Comparison of ENCODE assay signal across 11 mouse cellular contexts in genomic region chr5:52721003-52721402, GRCm38 (mm10). TPM values are rescaled to one million over a fixed set of nuclear protein-coding genes. Genes with fewer than 3 reads are reported as not detected.
A peak's percentile ranks its signal among the peaks of the same experiment; 100 is the strongest.
DNase-seq lines count a peak whose midpoint lies in the region; ATAC-seq and TF ChIP-seq lines count a peak whose summit lies in the region.
"Had no signal": no experiment of that assay in that cellular context is flagged by ENCODE, and none has a peak within 500 bp of the region (broad histone marks: within the 10 kb centered on the region; RNA-seq: fewer than 3 reads in every experiment).

No protein-coding gene starts in this region.

- intact Hi-C loops in gastrocnemius, postnatal 36 days (cut with DNase I) = no loop called here
- intact Hi-C loops in heart, adult 2 months (cut with DNase I) = no loop called here

- TF ChIP-seq POLR2A in heart, adult 2 months (IDR thresholded peaks at IDR 0.05; ENCODE audit: insufficient read depth, low read depth, low read length) = no peak

- H3K27me3 ChIP-seq in stomach, postnatal 0 days (ENCODE audit: control insufficient read depth, insufficient read depth, low read length) = no peaks in the 10 kb centered on the region
- no peaks in the 10 kb centered on the region for H3K27me3 ChIP-seq in heart, adult 2 months (ENCODE audit: control insufficient read depth, insufficient read depth, low read length)

- ATAC-seq in stomach, postnatal 0 days (ENCODE audit: low FRiP score, low TSS enrichment) = no peak

- no peak overlapping the region for H3K4me2 ChIP-seq in stomach, postnatal 0 days (replicated peaks; ENCODE audit: low read depth)
- H3K4me2 ChIP-seq: liver, embryonic 11.5 days had no signal

- TF ChIP-seq EP300 in stomach, postnatal 0 days (optimal IDR thresholded peaks at IDR 0.05) = no peak
- TF ChIP-seq EP300 in heart, adult 2 months (IDR thresholded peaks at IDR 0.05; ENCODE audit: insufficient read depth, low read depth, low read length) = no peak

- peak; percentile 12 for DNase-seq in gastrocnemius, postnatal 10 days
- no peak for DNase-seq in gastrocnemius, postnatal 36 days
- DNase-seq in right cerebral cortex, adult 2 months (ENCODE audit: low spot score in 2 of 2) = peak; percentile 4 to 5
- no peak for DNase-seq in right cerebral cortex, postnatal 4 days
- peak; percentile 76 to 87 for DNase-seq in lung, adult 18-20 months
- peak; percentile 46 for DNase-seq in stomach, postnatal 0 days (ENCODE audit: low spot score)
- no peak for DNase-seq in layer of hippocampus, adult 18-20 months (ENCODE audit: low spot score in 2 of 2)
- DNase-seq in heart, adult 2 months = no peak
- DNase-seq: embryo, embryonic 11 days had no signal

- H3K9ac ChIP-seq in stomach, postnatal 0 days (ENCODE audit: low read length) = no peak overlapping the region
- no peak overlapping the region for H3K9ac ChIP-seq in heart, adult 2 months (ENCODE audit: low read depth, low read length)

- H3K4me3 ChIP-seq in stomach, postnatal 0 days (ENCODE audit: low read depth, low read length) = no peak overlapping the region
- H3K4me3 ChIP-seq in heart, adult 2 months = no peak overlapping the region
- H3K4me3 ChIP-seq: left cerebral cortex, adult 2 months had no signal

- H3K27ac ChIP-seq in stomach, postnatal 0 days (replicated peaks) = no peak overlapping the region
- H3K27ac ChIP-seq in heart, adult 2 months = no peak overlapping the region
- H3K27ac ChIP-seq: left cerebral cortex, adult 2 months had no signal

- TF ChIP-seq CTCF in stomach, postnatal 0 days (IDR thresholded peaks at IDR 0.05; ENCODE audit: low read depth) = no peak
- TF ChIP-seq CTCF in heart, adult 2 months (IDR thresholded peaks at IDR 0.05) = no peak

- no peaks in the 10 kb centered on the region for H3K79me2 ChIP-seq in heart, adult 2 months (replicated peaks; ENCODE audit: control insufficient read depth, insufficient read depth, low read length)

- H3K9me3 ChIP-seq in stomach, postnatal 0 days (ENCODE audit: control insufficient read depth, low read length) = no peaks in the 10 kb centered on the region

- 49% methylated on average over 8 of the region's 8 CpGs for WGBS in stomach, postnatal 0 days
- WGBS in heart, adult 2 months = 67% methylated on average over 8 of the region's 8 CpGs

- H3K36me3 ChIP-seq in stomach, postnatal 0 days (ENCODE audit: control insufficient read depth, insufficient read depth, low read length) = no peaks in the 10 kb centered on the region
- H3K36me3 ChIP-seq in heart, adult 2 months (ENCODE audit: control insufficient read depth, insufficient read depth, low read length) = no peaks in the 10 kb centered on the region

- no peaks in the 10 kb centered on the region for H3K4me1 ChIP-seq in stomach, postnatal 0 days (replicated peaks; ENCODE audit: control insufficient read depth, insufficient read depth)
- H3K4me1 ChIP-seq in heart, adult 2 months (ENCODE audit: control insufficient read depth, insufficient read depth, low read length) = no peaks in the 10 kb centered on the region

RNA-seq across cellular contexts. Expression of gene Pi4k2b, which starts 20.4 kb away (rescaled TPM):
- 1 to 10 TPM; 3.7 to 6.4 TPM for total RNA-seq in gastrocnemius, postnatal 10 days (2021)
- total RNA-seq in gastrocnemius, postnatal 36 days (2021) = 1 to 10 TPM; 1.3 to 1.4 TPM
- polyA plus RNA-seq in stomach, postnatal 0 days (2015; fragmentation: Nextera tagmentation; extraction: Ambion mirVana) = 27.3 and 29.1 TPM in 2 replicates
- total RNA-seq in layer of hippocampus, adult 18-20 months (2021) = 1 to 10 TPM; 2.3 to 2.9 TPM
- total RNA-seq in heart, adult 2 months (2021) = 1 to 10 TPM; 1.1 to 2.3 TPM
- polyA plus RNA-seq in heart, adult 2 months (2012; rRNA removed) = 1.6 and 1.9 TPM in 2 replicates

RNA-seq across cellular contexts. Expression of gene Sepsecs, which starts 51.5 kb away (rescaled TPM):
- 1 to 10 TPM; 7.1 to 7.8 TPM for total RNA-seq in gastrocnemius, postnatal 10 days (2021)
- total RNA-seq in gastrocnemius, postnatal 36 days (2021) = 1 to 10 TPM; 5.0 to 5.2 TPM
- polyA plus RNA-seq in stomach, postnatal 0 days (2015; fragmentation: Nextera tagmentation; extraction: Ambion mirVana) = 6.1 and 6.2 TPM in 2 replicates
- 1 to 10 TPM; 8.6 to 8.9 TPM for total RNA-seq in layer of hippocampus, adult 18-20 months (2021)
- total RNA-seq in heart, adult 2 months (2021) = 1 to 10 TPM; 5.2 to 6.1 TPM
- polyA plus RNA-seq in heart, adult 2 months (2012; rRNA removed) = 3.0 and 5.6 TPM in 2 replicates

RNA-seq across cellular contexts. Expression of gene Zcchc4, which starts 54.2 kb away (rescaled TPM):
- total RNA-seq in gastrocnemius, postnatal 10 days (2021) = 1 to 10 TPM; 5.5 to 7.5 TPM
- total RNA-seq in gastrocnemius, postnatal 36 days (2021) = 1 to 10 TPM; 3.6 to 5.0 TPM
- 4.9 and 5.7 TPM in 2 replicates for polyA plus RNA-seq in stomach, postnatal 0 days (2015; fragmentation: Nextera tagmentation; extraction: Ambion mirVana)
- 10 to 100 TPM in 1 of 2 experiments, 1 to 10 TPM in 1; 8.8 to 10.1 TPM for total RNA-seq in layer of hippocampus, adult 18-20 months (2021)
- total RNA-seq in heart, adult 2 months (2021) = 1 to 10 TPM; 5.0 to 5.2 TPM
- 4.5 and 7.3 TPM in 2 replicates for polyA plus RNA-seq in heart, adult 2 months (2012; rRNA removed)

Comparison
In these comparisons a context has a peak if more than half of its experiments do, and no peak if none do; other contexts are left out.
1. DNase-seq: peak in gastrocnemius, postnatal 10 days (single experiment), right cerebral cortex, adult 2 months (2 of 2), lung, adult 18-20 months (2 of 2) and stomach, postnatal 0 days (single experiment); none in gastrocnemius, postnatal 36 days (0 of 2), right cerebral cortex, postnatal 4 days (single experiment), layer of hippocampus, adult 18-20 months (0 of 2) and heart, adult 2 months (0 of 2).